Mouse (Mus musculus): ENCODE measurements at regions not wholly inside any gene's neighbourhood (a gene's known extent, or its start where the extent isn't known, plus 50 kb on each side); places are given as distances from the start of the nearest gene placed in this dataset.

GRCm38 (mm10) chr14:102300251-102300650 lies 570.5 kb downstream of the Lmo7 start:
- Histone ChIP-seq H3K4me1 (ENCODE audit: control insufficient read depth, insufficient read depth, low read length) (no peaks in the 10 kb centered on the region), H3K4me3 (replicated peaks; ENCODE audit: extremely low read depth, low read depth, low read length) (no peak overlapping the region)
- DNase-seq = no peak
- 89% methylated on average over 6 of the region's 6 CpGs for WGBS
- TF ChIP-seq POLR2A (IDR thresholded peaks at IDR 0.05; ENCODE audit: borderline replicate concordance, extremely low read depth, low read depth, low read length) (no peak), CTCF (IDR thresholded peaks at IDR 0.05; ENCODE audit: insufficient read depth, low read length) (no peak)

GRCm38 (mm10) chr14:102291361-102291760 lies 561.6 kb downstream of the Lmo7 start:
- 86% methylated on average over 1 of the region's 1 CpGs for WGBS
- Histone ChIP-seq H3K4me3 (replicated peaks; ENCODE audit: extremely low read depth, low read depth, low read length) (no peak overlapping the region), H3K4me1 (ENCODE audit: control insufficient read depth, insufficient read depth, low read length) (no peaks in the 10 kb centered on the region)
- DNase-seq = no peak
- TF ChIP-seq POLR2A (IDR thresholded peaks at IDR 0.05; ENCODE audit: borderline replicate concordance, extremely low read depth, low read depth, low read length) = no peak
- no peak for TF ChIP-seq CTCF (IDR thresholded peaks at IDR 0.05; ENCODE audit: insufficient read depth, low read length)

DNA sequence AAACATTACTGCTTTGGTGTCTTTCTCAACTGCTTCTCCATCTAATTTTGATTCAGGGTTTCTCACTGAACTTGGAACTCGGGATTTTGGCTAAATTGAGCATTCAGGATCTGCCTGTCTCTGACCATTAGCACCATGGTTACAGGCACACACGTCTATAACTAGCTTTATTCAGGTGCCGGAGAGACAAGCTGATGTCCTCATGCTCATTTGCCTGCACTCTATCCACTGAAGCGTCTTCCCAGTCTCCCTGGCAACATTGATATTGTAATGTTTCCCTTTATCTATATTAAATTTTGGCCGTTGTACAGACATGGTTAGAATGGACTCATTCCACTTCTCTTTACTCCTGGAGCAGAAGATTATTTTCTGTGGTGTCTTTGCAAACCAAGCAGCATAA lies 520.3 kb downstream of the Lmo7 start:
- no peak for DNase-seq
- Histone ChIP-seq H3K4me1 (ENCODE audit: control insufficient read depth, insufficient read depth, low read length) (no peaks in the 10 kb centered on the region), H3K4me3 (replicated peaks; ENCODE audit: extremely low read depth, low read depth, low read length) (no peak overlapping the region)
- TF ChIP-seq POLR2A (IDR thresholded peaks at IDR 0.05; ENCODE audit: borderline replicate concordance, extremely low read depth, low read depth, low read length) (no peak), CTCF (IDR thresholded peaks at IDR 0.05; ENCODE audit: insufficient read depth, low read length) (no peak)
- 74% methylated on average over 5 of the region's 5 CpGs for WGBS

DNA sequence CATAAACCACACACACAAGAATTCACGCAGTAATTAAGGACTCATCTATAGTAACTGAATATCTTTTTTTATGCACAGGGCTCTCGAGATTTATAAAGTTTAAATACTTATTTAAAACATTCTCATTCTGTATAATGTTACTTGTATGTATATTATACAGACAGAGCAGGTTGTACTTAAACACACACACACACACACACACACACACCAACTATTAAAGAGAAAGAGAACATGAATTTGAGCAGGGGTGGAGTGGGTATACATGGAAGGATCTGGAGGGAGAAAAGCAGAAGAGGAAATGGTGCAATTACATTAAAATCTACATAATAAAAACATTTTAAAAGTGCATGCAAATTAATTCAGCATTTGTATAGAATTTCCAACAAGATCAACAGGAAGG lies 518.8 kb downstream of the Lmo7 start:
- H3K4me1 ChIP-seq (ENCODE audit: control insufficient read depth, insufficient read depth, low read length) = no peaks in the 10 kb centered on the region
- 85% methylated on average over 2 of the region's 2 CpGs for WGBS
- no peak overlapping the region for H3K4me3 ChIP-seq (replicated peaks; ENCODE audit: extremely low read depth, low read depth, low read length)
- TF ChIP-seq CTCF (IDR thresholded peaks at IDR 0.05; ENCODE audit: insufficient read depth, low read length) = no peak
- TF ChIP-seq POLR2A (IDR thresholded peaks at IDR 0.05; ENCODE audit: borderline replicate concordance, extremely low read depth, low read depth, low read length) = no peak
- no peak for DNase-seq

- no peak for DNase-seq
- whole genome bisulfite sequencing = 84% methylated on average over 5 of the region's 5 CpGs
- no peak for TF ChIP-seq POLR2A (IDR thresholded peaks at IDR 0.05; ENCODE audit: borderline replicate concordance, extremely low read depth, low read depth, low read length)
- no peak for TF ChIP-seq CTCF (IDR thresholded peaks at IDR 0.05; ENCODE audit: insufficient read depth, low read length)
- Histone ChIP-seq H3K4me3 (replicated peaks; ENCODE audit: extremely low read depth, low read depth, low read length) (no peak overlapping the region), H3K4me1 (ENCODE audit: control insufficient read depth, insufficient read depth, low read length) (no peaks in the 10 kb centered on the region)
These were observed 518.3 kb downstream of the Lmo7 start for GRCm38 (mm10) chr14:102248023-102248422.

GRCm38 (mm10) chr14:102243806-102244536 lies 514.2 kb downstream of the Lmo7 start:
- DNase-seq = no peak
- TF ChIP-seq POLR2A (IDR thresholded peaks at IDR 0.05; ENCODE audit: borderline replicate concordance, extremely low read depth, low read depth, low read length) (no peak), CTCF (IDR thresholded peaks at IDR 0.05; ENCODE audit: insufficient read depth, low read length) (no peak)
- no peaks in the 10 kb centered on the region for H3K4me1 ChIP-seq (ENCODE audit: control insufficient read depth, insufficient read depth, low read length)
- no peak overlapping the region for H3K4me3 ChIP-seq (replicated peaks; ENCODE audit: extremely low read depth, low read depth, low read length)
- 47% methylated on average over 4 of the region's 4 CpGs for WGBS

DNA sequence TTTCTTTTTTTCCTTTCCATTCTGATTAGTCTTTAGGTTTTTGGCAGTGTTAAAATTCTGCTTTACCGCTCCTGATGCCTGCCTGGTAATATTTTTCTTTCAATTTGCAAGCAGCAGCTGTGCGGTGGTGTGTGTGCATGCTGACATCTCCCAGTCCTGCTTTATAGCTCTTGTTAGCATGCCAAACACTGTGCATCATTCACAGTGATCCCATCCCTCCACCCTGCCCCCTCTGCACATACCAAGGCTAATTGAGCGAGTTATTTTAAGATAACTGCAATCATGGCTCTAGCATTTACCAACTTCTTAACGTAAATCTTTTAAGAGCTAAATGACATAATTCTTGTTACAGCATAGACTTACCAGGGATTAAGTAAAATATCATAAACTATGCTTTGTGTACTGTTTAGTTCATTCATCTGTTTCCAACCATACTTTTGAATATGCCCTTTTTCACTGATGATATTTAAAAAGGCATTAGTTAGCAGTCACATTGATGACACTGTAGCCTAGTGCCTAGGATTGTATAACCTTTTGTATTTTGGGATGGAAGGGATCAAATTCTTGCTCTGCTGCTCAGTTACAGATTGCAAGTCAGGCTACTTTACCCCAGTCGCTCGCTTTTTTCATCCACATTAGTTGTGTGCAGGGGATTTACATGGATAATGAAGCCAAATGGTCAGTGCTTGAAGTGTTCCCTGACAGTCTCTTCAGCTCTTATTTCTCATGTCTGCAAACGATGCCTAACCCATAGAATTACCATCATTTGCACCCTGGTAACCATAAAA lies 487.0 kb downstream of the Lmo7 start:
- H3K4me1 ChIP-seq (ENCODE audit: control insufficient read depth, insufficient read depth, low read length) = no peaks in the 10 kb centered on the region
- no peak overlapping the region for H3K4me3 ChIP-seq (replicated peaks; ENCODE audit: extremely low read depth, low read depth, low read length)
- TF ChIP-seq CTCF (IDR thresholded peaks at IDR 0.05; ENCODE audit: insufficient read depth, low read length) = no peak
- TF ChIP-seq POLR2A (IDR thresholded peaks at IDR 0.05; ENCODE audit: borderline replicate concordance, extremely low read depth, low read depth, low read length) = no peak
- 68% methylated on average over 7 of the region's 7 CpGs for WGBS
- no peak for DNase-seq

DNA sequence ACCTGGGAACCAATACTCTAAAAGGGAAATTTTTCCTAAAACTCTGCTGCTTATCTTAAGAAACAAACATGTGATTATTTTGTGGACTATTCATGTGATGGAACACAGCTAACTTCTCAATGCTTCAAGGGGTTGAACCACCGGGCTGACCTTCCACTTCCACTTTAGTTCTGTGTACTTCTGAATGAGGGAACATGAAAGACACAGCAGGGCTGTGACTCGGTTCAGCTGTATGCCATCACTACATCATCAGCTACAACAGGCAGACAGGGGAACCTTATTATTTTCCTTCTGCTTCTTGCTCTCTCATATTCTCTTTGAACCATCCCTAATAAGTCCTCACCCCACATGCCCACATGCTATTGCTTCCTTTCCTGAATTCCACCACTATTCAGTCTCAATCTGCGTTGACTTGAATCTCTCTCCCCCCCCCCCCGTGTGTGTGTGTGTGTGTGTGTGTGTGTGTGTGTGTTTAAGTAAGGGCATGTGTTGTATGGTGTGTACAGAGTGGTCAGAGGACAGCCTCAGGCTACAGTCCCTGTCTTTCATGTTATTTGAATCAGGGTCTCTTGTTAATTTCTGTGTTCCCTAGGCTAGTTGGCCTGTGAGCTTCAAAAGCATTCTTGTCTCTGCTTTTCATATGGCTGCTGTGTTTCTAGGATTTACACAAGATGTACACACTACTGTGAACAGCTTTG lies 485.7 kb downstream of the Lmo7 start:
- no peak overlapping the region for H3K4me3 ChIP-seq (replicated peaks; ENCODE audit: extremely low read depth, low read depth, low read length)
- 69% methylated on average over 4 of the region's 4 CpGs for WGBS
- DNase-seq = no peak
- TF ChIP-seq CTCF (IDR thresholded peaks at IDR 0.05; ENCODE audit: insufficient read depth, low read length) (no peak), POLR2A (IDR thresholded peaks at IDR 0.05; ENCODE audit: borderline replicate concordance, extremely low read depth, low read depth, low read length) (no peak)
- no peaks in the 10 kb centered on the region for H3K4me1 ChIP-seq (ENCODE audit: control insufficient read depth, insufficient read depth, low read length)

- TF ChIP-seq POLR2A (IDR thresholded peaks at IDR 0.05; ENCODE audit: borderline replicate concordance, extremely low read depth, low read depth, low read length) (no peak), CTCF (IDR thresholded peaks at IDR 0.05; ENCODE audit: insufficient read depth, low read length) (no peak)
- H3K4me3 ChIP-seq (replicated peaks; ENCODE audit: extremely low read depth, low read depth, low read length) = no peak overlapping the region
- DNase-seq = no peak
- 76% methylated on average over 2 of the region's 2 CpGs for WGBS
- H3K4me1 ChIP-seq (ENCODE audit: control insufficient read depth, insufficient read depth, low read length) = no peaks in the 10 kb centered on the region
These were observed 482.3 kb downstream of the Lmo7 start for GRCm38 (mm10) chr14:102212079-102212478.
